Mouse (Mus musculus) liver, adult 2 months (tissue): ENCODE results near the gene Camk2n1.

ENCODE experiments used
- CTCF ChIP-seq: fragments of 200-500 bp; IDR thresholded peaks from 2 replicates; pipeline ENCODE4 v1.5.1; 2011; ENCODE audit warnings: low read depth, low read length, control low read depth
- POLR2A ChIP-seq: fragments of 200-500 bp; IDR thresholded peaks from 2 replicates; pipeline ENCODE4 v1.6.1; 2011; ENCODE audit warnings: low read length, control low read depth; ENCODE audit not compliant: insufficient read depth; ENCODE audit errors: extremely low read depth

GRCm38 (mm10) chr4:138466690-138467089 lies 12.6 kb downstream of the Camk2n1 start:
- no peak for TF ChIP-seq POLR2A
- TF ChIP-seq CTCF, result no peak
